Mouse (Mus musculus): Measurements from ENCODE around the gene Ctsk.

DNA sequence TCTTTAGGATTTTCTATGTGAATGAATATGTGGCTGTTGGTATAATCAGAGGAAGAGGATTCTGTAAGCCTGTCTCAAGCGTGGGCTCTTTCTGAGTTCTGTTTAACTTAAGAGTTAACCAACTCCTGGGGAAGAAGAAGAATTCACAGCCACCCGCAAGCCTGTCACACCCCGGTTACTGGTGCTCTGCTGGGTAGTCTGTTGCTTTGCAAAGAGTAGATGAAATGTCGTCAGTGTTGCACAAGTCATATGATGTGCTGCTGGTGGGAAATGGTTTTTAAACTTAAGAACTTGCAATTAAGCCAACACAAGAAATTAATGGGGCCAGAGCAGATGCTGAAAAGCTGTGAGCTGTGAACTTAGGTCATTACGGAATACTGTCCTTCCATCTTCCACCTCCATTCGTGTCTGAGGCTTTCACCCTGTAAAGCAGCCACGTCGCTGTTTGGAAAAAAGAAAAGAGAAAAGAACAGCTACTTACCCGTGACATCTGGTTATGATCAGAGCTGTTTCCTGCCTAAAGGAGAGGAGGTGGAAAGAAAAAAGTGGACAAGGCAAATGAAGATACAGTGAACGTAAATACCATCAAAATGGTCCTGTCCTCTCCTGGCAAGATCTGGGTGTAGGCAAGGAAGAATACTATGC is 562 bp downstream of the Ctsk start:
- TF ChIP-seq CTCF (IDR thresholded peaks at IDR 0.05 in 2 of 3, conservative IDR thresholded peaks at IDR 0.05 in 1 of 3; ENCODE audit: control insufficient read depth in 1 of 3, insufficient read depth in 1 of 3, low read depth in 2 of 3, low read length in 3 of 3, poor library complexity in 1 of 3, severe bottlenecking in 1 of 3) (no peak), ELF1 (IDR thresholded peaks at IDR 0.05; ENCODE audit: low read depth, low read length) (no peak), NRF1 (IDR thresholded peaks at IDR 0.05; ENCODE audit: insufficient read depth, low read depth, low read length, poor library complexity, severe bottlenecking) (no peak)

Measured in MEL (cell line).